Mouse (Mus musculus) WW6 (cell line): ENCODE data around the gene Slc22a12.

Experiments
- DNase-seq: peaks from one replicate; pipeline ENCODE4 v3.0.0-alpha.2; 2013; ENCODE audit warnings: low read depth, low spot score

The Slc22a12 gene

GRCm38 (mm10) chr19:6541521-6541920 is 1.3 kb downstream of the Slc22a12 start:
- no peak for DNase-seq

- DNase-seq = no peak
These were observed 2.6 kb downstream of the Slc22a12 start for GRCm38 (mm10) chr19:6540191-6540590.

- no peak for DNase-seq
These were observed 3.2 kb downstream of the Slc22a12 start for GRCm38 (mm10) chr19:6539592-6539991.

- no peak for DNase-seq
These were observed 4.3 kb downstream of the Slc22a12 start for GRCm38 (mm10) chr19:6538546-6538945.

GRCm38 (mm10) chr19:6537526-6537925 is 5.3 kb downstream of the Slc22a12 start:
- no peak for DNase-seq

GRCm38 (mm10) chr19:6536696-6537095 is 6.1 kb downstream of the Slc22a12 start:
- no peak for DNase-seq

- no peak for DNase-seq
These were observed 6.6 kb downstream of the Slc22a12 start for GRCm38 (mm10) chr19:6536201-6536600.

GRCm38 (mm10) chr19:6534118-6534415 is 8.8 kb downstream of the Slc22a12 start:
- DNase-seq = no peak

GRCm38 (mm10) chr19:6533290-6534117 is 9.3 kb downstream of the Slc22a12 start:
- no peak for DNase-seq

- DNase-seq = no peak
These were observed 10.2 kb downstream of the Slc22a12 start for GRCm38 (mm10) chr19:6532656-6533055.

GRCm38 (mm10) chr19:6531832-6532471 is 10.9 kb downstream of the Slc22a12 start:
- DNase-seq = no peak

- no peak for DNase-seq
These were observed 11.7 kb downstream of the Slc22a12 start for GRCm38 (mm10) chr19:6531011-6531631.

- no peak for DNase-seq
These were observed 12.5 kb downstream of the Slc22a12 start for GRCm38 (mm10) chr19:6530359-6530758.

- DNase-seq = peak; percentile 57
These were observed 13.4 kb downstream of the Slc22a12 start for GRCm38 (mm10) chr19:6529265-6529985.

GRCm38 (mm10) chr19:6527839-6528531 is 14.8 kb downstream of the Slc22a12 start:
- no peak for DNase-seq

- DNase-seq = no peak
These were observed 15.4 kb downstream of the Slc22a12 start for GRCm38 (mm10) chr19:6527439-6527838.

GRCm38 (mm10) chr19:6526010-6526409 is 16.8 kb downstream of the Slc22a12 start:
- no peak for DNase-seq

GRCm38 (mm10) chr19:6525023-6525422 is 17.8 kb downstream of the Slc22a12 start:
- DNase-seq = no peak

- DNase-seq = no peak
These were observed 20.5 kb downstream of the Slc22a12 start for GRCm38 (mm10) chr19:6522289-6522688.

- DNase-seq = no peak
These were observed 21.2 kb downstream of the Slc22a12 start for GRCm38 (mm10) chr19:6521630-6522029.

- DNase-seq = no peak
These were observed 23.3 kb downstream of the Slc22a12 start for GRCm38 (mm10) chr19:6519483-6519882.

- DNase-seq = no peak
These were observed 24.2 kb downstream of the Slc22a12 start for GRCm38 (mm10) chr19:6518601-6519000.
